9 mouse cellular contexts compared by ENCODE assay signal in genomic region chr4:151516998-151517799, GRCm38 (mm10).
DNase-seq lines count a peak whose midpoint lies in the region; ATAC-seq lines count a peak whose summit lies in the region.
"Had no signal": no experiment of that assay in that cellular context is flagged by ENCODE, and none has a peak within 500 bp of the region (broad histone marks: within the 10 kb centered on the region; RNA-seq: fewer than 3 reads in every experiment).

No protein-coding gene starts in this region.

- no peaks in the 10 kb centered on the region for H3K9me3 ChIP-seq in forebrain, embryonic 14.5 days (replicated peaks; ENCODE audit: control insufficient read depth, low read length)
- no peaks in the 10 kb centered on the region for H3K9me3 ChIP-seq in kidney, embryonic 15.5 days (replicated peaks)
- no peaks in the 10 kb centered on the region for H3K9me3 ChIP-seq in midbrain, embryonic 16.5 days (replicated peaks; ENCODE audit: control insufficient read depth, low read length, poor library complexity, severe bottlenecking)

- H3K27ac ChIP-seq in forebrain, embryonic 14.5 days (ENCODE audit: low read depth, low read length), result 0 out of 2 replicates have a peak overlapping the region, but pooled peaks have one; percentile 22
- H3K27ac ChIP-seq in kidney, embryonic 15.5 days, result peak overlapping the region; percentile 58
- H3K27ac ChIP-seq in midbrain, embryonic 16.5 days (ENCODE audit: low read length), result peak overlapping the region; percentile 70

- H3K4me3 ChIP-seq in forebrain, embryonic 14.5 days (ENCODE audit: low read depth, low read length), result no peak overlapping the region
- H3K4me3 ChIP-seq in kidney, embryonic 15.5 days (replicated peaks), result no peak overlapping the region
- no peak overlapping the region for H3K4me3 ChIP-seq in midbrain, embryonic 16.5 days (ENCODE audit: low read depth, low read length)

- ATAC-seq in forebrain, embryonic 14.5 days, result peak; percentile 46
- ATAC-seq in kidney, embryonic 15.5 days (replicated peaks; ENCODE audit: low FRiP score), result peak; percentile 61
- peak; percentile 67 for ATAC-seq in midbrain, embryonic 16.5 days

- H3K4me1 ChIP-seq in forebrain, embryonic 14.5 days (ENCODE audit: control insufficient read depth, insufficient read depth, low read length), result peaks cover 5% of the 10 kb centered on the region; the same call in 1 of the 2 replicates
- peaks cover 37% of the 10 kb centered on the region for H3K4me1 ChIP-seq in kidney, embryonic 15.5 days
- peaks cover 13% of the 10 kb centered on the region for H3K4me1 ChIP-seq in midbrain, embryonic 16.5 days (ENCODE audit: control insufficient read depth, insufficient read depth, low read length)

- H3K27me3 ChIP-seq in forebrain, embryonic 14.5 days (replicated peaks; ENCODE audit: control insufficient read depth, insufficient read depth, low read length), result no peaks in the 10 kb centered on the region
- H3K27me3 ChIP-seq in kidney, embryonic 15.5 days, result peaks cover 4% of the 10 kb centered on the region; the same call in 1 of the 2 replicates
- H3K27me3 ChIP-seq in midbrain, embryonic 16.5 days (ENCODE audit: control insufficient read depth, insufficient read depth, low read depth, low read length), result no peaks in the 10 kb centered on the region

- H3K36me3 ChIP-seq in forebrain, embryonic 14.5 days (ENCODE audit: control insufficient read depth, insufficient read depth, low read length), result no peaks in the 10 kb centered on the region
- no peaks in the 10 kb centered on the region for H3K36me3 ChIP-seq in kidney, embryonic 15.5 days
- H3K36me3 ChIP-seq in midbrain, embryonic 16.5 days (ENCODE audit: control insufficient read depth, insufficient read depth, low read length), result no peaks in the 10 kb centered on the region

- DNase-seq in layer of hippocampus, adult 11-12 months (ENCODE audit: low spot score), result peak; percentile 24
- DNase-seq in layer of hippocampus, postnatal 36 days, result no peak
- DNase-seq in forebrain, embryonic 14.5 days (ENCODE audit: low spot score), result peak; percentile 76
- no peak for DNase-seq in gastrocnemius, adult 18-20 months (ENCODE audit: low spot score)
- DNase-seq in B cell, adult 2 months, result no peak
- no peak for DNase-seq in gastrocnemius, postnatal 14 days
- DNase-seq: spleen, adult 18-20 months had no signal

- 15% methylated on average over 11 of the region's 11 CpGs for WGBS in forebrain, embryonic 14.5 days
- 23% methylated on average over 11 of the region's 11 CpGs for WGBS in kidney, embryonic 15.5 days
- 19% methylated on average over 11 of the region's 11 CpGs for WGBS in midbrain, embryonic 16.5 days

- no peak overlapping the region for H3K9ac ChIP-seq in forebrain, embryonic 14.5 days (ENCODE audit: low read length)
- H3K9ac ChIP-seq in kidney, embryonic 15.5 days, result no peak overlapping the region
- H3K9ac ChIP-seq in midbrain, embryonic 16.5 days (ENCODE audit: low read depth, low read length), result peak overlapping the region; percentile 21; the same call in 1 of the 2 replicates

- intact Hi-C loops in gastrocnemius, postnatal 14 days (cut with DNase I; ENCODE audit: low total_unique reads), result no loop called here

- H3K4me2 ChIP-seq in forebrain, embryonic 14.5 days (ENCODE audit: low read length), result no peak overlapping the region
- no peak overlapping the region for H3K4me2 ChIP-seq in kidney, embryonic 15.5 days
- H3K4me2 ChIP-seq in midbrain, embryonic 16.5 days (ENCODE audit: low read length), result no peak overlapping the region

Comparison
In these comparisons a context has a peak if more than half of its experiments do, and no peak if none do; other contexts are left out.
1. DNase-seq: peak in layer of hippocampus, adult 11-12 months (single experiment) and forebrain, embryonic 14.5 days (single experiment); none in layer of hippocampus, postnatal 36 days (0 of 2), gastrocnemius, adult 18-20 months (single experiment), B cell, adult 2 months (0 of 2) and gastrocnemius, postnatal 14 days (single experiment).
2. Peak in every context shown above with its lines, with median percentiles within 50 percentile points of each other: ATAC-seq and H3K27ac ChIP-seq.